Mouse (Mus musculus): ENCODE measurements at regions not wholly inside any gene's neighbourhood (a gene's known extent, or its start where the extent isn't known, plus 50 kb on each side); places are given as distances from the start of the nearest gene placed in this dataset.

DNA sequence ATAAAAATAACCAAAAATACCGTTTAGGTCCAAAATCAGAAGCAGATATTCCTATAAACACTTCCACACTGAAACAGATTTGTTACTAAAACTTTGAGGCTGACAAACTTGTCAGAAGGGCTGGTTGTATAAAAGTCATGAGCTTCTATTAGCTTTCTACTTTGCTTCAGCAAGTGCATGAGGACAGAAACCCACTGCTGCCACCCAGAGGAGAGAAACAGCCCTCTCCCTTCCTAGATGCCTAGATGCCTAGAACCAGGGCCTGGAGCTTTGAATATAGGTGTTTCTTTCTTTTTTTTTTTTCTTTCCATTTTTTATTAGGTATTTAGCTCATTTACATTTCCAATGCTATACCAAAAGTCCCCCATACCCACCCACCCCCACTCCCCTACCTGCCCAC, 406.9 kb upstream of the Gpc5 start:
- no peaks in the 10 kb centered on the region for H3K9me3 ChIP-seq
- H3K4me1 ChIP-seq: no peaks in the 10 kb centered on the region
- H3K4me3 ChIP-seq: no peak overlapping the region
- no peaks in the 10 kb centered on the region for H3K27me3 ChIP-seq
- no peaks in the 10 kb centered on the region for H3K36me3 ChIP-seq
- WGBS: 50% methylated on average over 1 of the region's 1 CpGs
- H3K27ac ChIP-seq: no peak overlapping the region
- no peak overlapping the region for H3K4me2 ChIP-seq
- ATAC-seq (ENCODE audit: borderline replicate concordance, extremely low read depth, low FRiP score, low TSS enrichment): no peak
- H3K9ac ChIP-seq: no peak overlapping the region

DNA sequence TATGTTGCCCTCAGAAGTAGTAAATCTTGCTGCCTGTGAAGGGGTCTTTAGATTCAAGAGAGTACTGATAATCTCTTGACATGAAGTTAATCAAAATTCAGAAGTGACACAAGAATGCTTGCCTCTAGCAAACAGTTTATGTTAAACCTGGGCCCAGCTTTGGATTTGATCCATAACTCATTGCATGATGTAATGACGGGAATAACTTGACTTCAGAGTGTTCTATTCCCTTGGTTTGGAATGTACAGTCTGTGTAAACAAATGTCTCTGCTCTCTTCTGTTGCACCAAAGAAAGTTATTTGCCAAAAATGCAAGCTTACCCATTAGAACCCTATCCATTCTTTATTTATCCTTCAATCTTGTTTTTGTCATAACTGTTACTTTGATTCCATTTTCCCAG, 397.1 kb upstream of the Gpc5 start:
- 18% methylated on average over 1 of the region's 1 CpGs for WGBS
- no peak overlapping the region for H3K9ac ChIP-seq
- H3K4me1 ChIP-seq: 0 out of 2 replicates have a peak, but pooled peaks cover 6% of the 10 kb centered on the region
- no peak overlapping the region for H3K4me2 ChIP-seq
- no peaks in the 10 kb centered on the region for H3K9me3 ChIP-seq
- H3K27ac ChIP-seq: no peak overlapping the region
- 0 out of 2 replicates have a peak, but pooled peaks have one; percentile 52 for ATAC-seq (ENCODE audit: borderline replicate concordance, extremely low read depth, low FRiP score, low TSS enrichment)
- H3K4me3 ChIP-seq: no peak overlapping the region
- no peaks in the 10 kb centered on the region for H3K36me3 ChIP-seq
- no peaks in the 10 kb centered on the region for H3K27me3 ChIP-seq

DNA sequence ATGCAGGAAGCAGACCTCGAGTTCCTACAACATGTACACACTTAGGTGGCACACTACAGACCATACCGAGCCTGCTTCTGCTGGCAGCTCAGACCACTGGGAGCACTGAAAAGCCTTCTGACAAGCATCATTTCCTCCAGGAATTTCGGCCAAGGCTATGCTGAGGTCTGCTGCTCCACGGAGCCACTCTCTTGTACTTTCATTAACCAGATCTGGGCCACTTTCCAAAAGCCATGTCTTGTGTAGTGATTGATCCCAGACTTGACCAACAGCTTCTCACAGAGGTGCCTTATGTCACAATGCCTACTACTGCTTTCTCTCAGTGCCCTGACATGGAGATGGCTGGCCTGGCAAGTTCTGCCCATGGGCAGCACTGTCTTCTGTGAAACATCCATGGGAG, 394.5 kb upstream of the Gpc5 start:
- H3K4me2 ChIP-seq: no peak overlapping the region
- 0 out of 2 replicates have a peak, but pooled peaks cover 6% of the 10 kb centered on the region for H3K4me1 ChIP-seq
- H3K9ac ChIP-seq: no peak overlapping the region
- no peak; the same call in 1 of the 2 replicates for ATAC-seq (ENCODE audit: borderline replicate concordance, extremely low read depth, low FRiP score, low TSS enrichment)
- no peaks in the 10 kb centered on the region for H3K36me3 ChIP-seq
- no peaks in the 10 kb centered on the region for H3K9me3 ChIP-seq
- 53% methylated on average over 4 of the region's 4 CpGs for WGBS
- no peak overlapping the region for H3K4me3 ChIP-seq
- H3K27me3 ChIP-seq: no peaks in the 10 kb centered on the region
- no peak overlapping the region for H3K27ac ChIP-seq

DNA sequence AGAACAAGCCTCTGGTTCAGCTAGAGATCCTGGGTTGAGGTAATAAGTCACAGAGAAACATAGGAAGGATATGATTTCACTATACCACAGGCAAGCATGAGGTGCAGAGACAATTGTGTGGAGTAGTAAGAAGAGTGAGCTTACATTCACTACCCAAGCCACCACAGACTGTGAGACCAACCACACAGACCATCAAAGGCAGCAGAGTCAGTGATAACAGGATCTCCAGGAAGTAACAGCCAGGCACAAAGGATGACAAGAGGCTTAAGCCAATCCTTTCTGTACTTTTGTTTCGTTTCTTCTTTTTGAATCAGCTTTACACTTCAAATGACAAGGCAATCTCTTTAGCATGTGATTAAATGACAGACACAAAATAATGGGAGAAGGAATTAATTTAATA, 368.9 kb upstream of the Gpc5 start:
- H3K9ac ChIP-seq: no peak overlapping the region
- no peaks in the 10 kb centered on the region for H3K4me1 ChIP-seq
- no peaks in the 10 kb centered on the region for H3K27me3 ChIP-seq
- WGBS: 35% methylated on average over 1 of the region's 1 CpGs
- H3K27ac ChIP-seq: no peak overlapping the region
- ATAC-seq (ENCODE audit: borderline replicate concordance, extremely low read depth, low FRiP score, low TSS enrichment): no peak
- no peak overlapping the region for H3K4me3 ChIP-seq
- no peaks in the 10 kb centered on the region for H3K9me3 ChIP-seq
- H3K4me2 ChIP-seq: no peak overlapping the region
- no peaks in the 10 kb centered on the region for H3K36me3 ChIP-seq

DNA sequence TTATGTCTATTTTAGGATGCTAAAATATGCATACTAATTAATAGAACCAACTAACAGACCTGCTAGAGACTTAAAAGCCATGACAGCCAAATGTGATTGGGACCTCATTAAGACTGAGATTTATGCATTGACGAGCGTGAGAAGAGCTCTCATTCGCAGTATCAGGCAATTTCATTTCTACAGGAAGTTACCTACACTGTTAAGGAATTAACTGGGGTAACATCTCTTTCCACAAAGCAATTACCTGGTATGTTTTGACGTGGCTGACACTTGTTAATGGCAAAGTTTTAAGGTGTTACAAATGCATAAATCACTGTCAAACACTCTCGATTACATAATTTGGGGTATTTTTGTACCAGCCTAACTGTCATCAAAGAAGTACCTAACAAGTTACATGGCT, 324.7 kb upstream of the Gpc5 start:
- Histone ChIP-seq H3K9ac (no peak overlapping the region), H3K4me2 (no peak overlapping the region), H3K4me1 (no peaks in the 10 kb centered on the region), H3K27ac (no peak overlapping the region), H3K9me3 (no peaks in the 10 kb centered on the region), H3K4me3 (no peak overlapping the region), H3K36me3 (no peaks in the 10 kb centered on the region), H3K27me3 (no peaks in the 10 kb centered on the region)
- 76% methylated on average over 5 of the region's 5 CpGs for WGBS
- no peak for ATAC-seq (ENCODE audit: borderline replicate concordance, extremely low read depth, low FRiP score, low TSS enrichment)

DNA sequence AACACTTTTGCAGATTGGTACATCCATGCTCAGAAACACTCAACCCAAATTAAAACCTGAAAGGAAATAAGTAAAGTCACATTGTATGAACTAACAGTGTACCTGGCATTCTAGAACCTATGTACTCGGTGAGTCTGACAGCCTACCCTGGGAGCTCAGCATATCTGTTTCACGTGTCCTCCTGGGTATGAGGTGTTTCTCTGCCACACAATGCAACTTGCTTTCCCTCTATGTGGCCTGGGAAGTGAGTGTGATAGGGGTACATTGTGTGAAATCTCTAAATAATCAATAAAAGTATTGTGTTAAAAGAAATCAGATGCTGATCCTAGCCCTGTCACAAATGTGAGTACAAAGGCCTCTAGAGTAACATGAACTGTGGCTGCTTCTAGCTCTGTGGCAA, 315.3 kb upstream of the Gpc5 start:
- no peaks in the 10 kb centered on the region for H3K27me3 ChIP-seq
- no peak overlapping the region for H3K9ac ChIP-seq
- no peak overlapping the region for H3K4me3 ChIP-seq
- H3K4me1 ChIP-seq: no peaks in the 10 kb centered on the region
- no peak overlapping the region for H3K4me2 ChIP-seq
- WGBS: 63% methylated on average over 2 of the region's 2 CpGs
- no peaks in the 10 kb centered on the region for H3K9me3 ChIP-seq
- H3K36me3 ChIP-seq: no peaks in the 10 kb centered on the region
- no peak overlapping the region for H3K27ac ChIP-seq
- no peak for ATAC-seq (ENCODE audit: borderline replicate concordance, extremely low read depth, low FRiP score, low TSS enrichment)

DNA sequence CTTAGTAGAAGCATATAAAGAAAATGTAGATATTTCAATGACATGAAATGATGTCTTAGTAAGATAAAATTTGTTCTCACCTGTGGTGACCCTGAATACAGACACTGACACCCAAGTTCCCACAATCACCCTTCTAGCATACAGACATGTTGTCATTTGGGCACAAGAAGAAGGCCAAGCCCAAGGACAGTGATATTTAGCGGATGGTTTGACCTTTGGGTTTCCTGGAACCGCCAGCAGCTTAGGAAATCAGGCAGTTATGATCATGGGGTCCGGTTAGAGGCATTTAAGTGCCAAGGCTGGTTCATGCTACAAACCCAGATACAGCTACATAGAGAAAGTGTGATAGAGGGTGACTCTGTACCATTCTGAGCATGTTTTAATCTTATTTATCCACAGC, 310.2 kb upstream of the Gpc5 start:
- no peak for ATAC-seq (ENCODE audit: borderline replicate concordance, extremely low read depth, low FRiP score, low TSS enrichment)
- no peak overlapping the region for H3K27ac ChIP-seq
- no peaks in the 10 kb centered on the region for H3K27me3 ChIP-seq
- H3K4me1 ChIP-seq: no peaks in the 10 kb centered on the region
- no peaks in the 10 kb centered on the region for H3K9me3 ChIP-seq
- H3K4me2 ChIP-seq: no peak overlapping the region
- no peak overlapping the region for H3K4me3 ChIP-seq
- no peaks in the 10 kb centered on the region for H3K36me3 ChIP-seq
- WGBS: 80% methylated on average over 3 of the region's 3 CpGs
- no peak overlapping the region for H3K9ac ChIP-seq

DNA sequence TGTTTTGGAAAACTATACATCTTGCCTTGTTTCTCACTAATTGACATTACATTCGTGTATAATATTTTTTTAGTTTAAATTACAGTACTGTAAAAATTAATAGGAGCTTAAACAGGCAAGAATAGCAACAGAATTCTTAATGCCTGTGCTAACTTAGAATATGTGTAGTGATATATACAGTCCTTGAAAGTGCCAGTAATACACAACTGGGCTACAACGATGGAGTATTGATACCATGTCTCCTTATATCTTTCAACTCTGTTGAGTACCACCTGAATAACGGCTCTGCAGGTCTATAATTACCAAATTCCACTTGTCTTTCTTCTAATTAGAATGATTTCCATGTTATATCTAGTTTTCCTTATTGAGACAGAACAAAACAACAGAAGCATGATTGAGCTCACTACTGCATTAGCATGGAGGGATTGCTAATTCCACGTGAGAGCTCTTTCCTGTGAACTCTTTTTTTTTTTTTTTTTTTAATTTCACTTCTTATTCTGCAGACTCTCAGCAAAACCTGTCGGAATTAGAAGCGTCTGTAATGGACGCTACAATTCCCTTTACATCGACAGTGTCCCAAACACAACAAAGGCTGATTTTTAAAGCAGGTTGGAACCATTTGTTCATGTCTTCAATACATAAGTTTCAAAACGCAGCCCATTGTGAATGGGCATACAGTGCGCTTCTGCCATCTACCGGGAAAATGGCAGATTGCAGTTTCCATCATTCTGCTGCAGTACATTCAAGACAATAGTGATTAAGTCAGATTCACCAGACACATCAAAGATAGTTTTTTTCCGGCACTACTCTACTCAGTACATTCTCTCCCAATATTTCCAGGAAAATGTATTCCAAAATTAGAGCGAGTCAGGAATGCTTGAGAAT, 300.8 kb upstream of the Gpc5 start:
- Histone ChIP-seq H3K27ac (no peak overlapping the region), H3K9ac (no peak overlapping the region), H3K4me1 (no peaks in the 10 kb centered on the region), H3K9me3 (no peaks in the 10 kb centered on the region), H3K4me2 (no peak overlapping the region), H3K36me3 (no peaks in the 10 kb centered on the region), H3K27me3 (no peaks in the 10 kb centered on the region), H3K4me3 (no peak overlapping the region)
- 23% methylated on average over 13 of the region's 13 CpGs for WGBS
- peak; percentile 49; the same call in 1 of the 2 replicates for ATAC-seq (ENCODE audit: borderline replicate concordance, extremely low read depth, low FRiP score, low TSS enrichment)

DNA sequence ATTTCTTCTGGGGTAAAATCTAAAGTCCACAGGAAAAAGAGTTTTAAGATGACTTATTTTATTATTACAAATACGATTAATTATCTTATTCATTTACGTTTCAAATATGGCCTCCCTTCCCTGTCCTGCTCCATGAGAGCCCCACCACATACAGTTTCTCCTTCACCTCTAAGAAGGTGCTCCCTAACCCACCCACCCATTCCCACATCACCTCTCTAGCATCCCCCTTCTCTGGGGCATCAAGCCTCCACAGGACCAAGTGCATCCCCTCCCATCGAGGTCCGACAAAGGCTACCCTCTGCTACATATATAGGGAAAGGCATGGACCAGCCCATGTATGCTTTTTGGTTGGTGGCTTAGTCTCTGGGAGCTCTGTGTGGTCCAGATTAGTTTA, 300.2 kb upstream of the Gpc5 start:
- Histone ChIP-seq H3K4me2 (no peak overlapping the region), H3K27me3 (no peaks in the 10 kb centered on the region), H3K4me1 (no peaks in the 10 kb centered on the region), H3K9me3 (no peaks in the 10 kb centered on the region), H3K27ac (no peak overlapping the region), H3K4me3 (no peak overlapping the region), H3K9ac (no peak overlapping the region), H3K36me3 (no peaks in the 10 kb centered on the region)
- no peak for ATAC-seq (ENCODE audit: borderline replicate concordance, extremely low read depth, low FRiP score, low TSS enrichment)
- WGBS: 57% methylated on average over 4 of the region's 4 CpGs

DNA sequence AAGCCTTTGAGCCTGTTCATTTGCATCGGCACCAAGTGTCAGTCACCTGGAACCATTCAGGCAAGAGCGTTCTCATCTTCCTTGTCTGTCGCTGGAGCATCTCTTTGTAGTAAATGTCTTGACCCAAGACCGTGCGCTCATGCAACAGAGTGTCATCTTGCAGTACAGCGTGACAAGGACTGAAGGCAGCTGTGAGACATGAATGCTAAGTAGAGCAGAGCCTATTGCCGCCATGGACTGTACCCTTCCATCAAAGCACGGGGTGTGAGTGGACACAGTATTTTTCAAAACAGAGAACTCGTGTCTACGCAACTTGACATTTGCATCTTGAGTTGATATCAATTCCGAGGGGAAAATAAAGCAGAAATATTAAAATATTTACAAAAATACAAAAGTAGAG, 287.4 kb upstream of the Gpc5 start:
- Histone ChIP-seq H3K4me3 (no peak overlapping the region), H3K36me3 (no peaks in the 10 kb centered on the region), H3K4me2 (no peak overlapping the region), H3K9me3 (no peaks in the 10 kb centered on the region), H3K9ac (no peak overlapping the region), H3K4me1 (no peaks in the 10 kb centered on the region), H3K27ac (no peak overlapping the region), H3K27me3 (no peaks in the 10 kb centered on the region)
- WGBS: 54% methylated on average over 11 of the region's 11 CpGs
- no peak for ATAC-seq (ENCODE audit: borderline replicate concordance, extremely low read depth, low FRiP score, low TSS enrichment)

DNA sequence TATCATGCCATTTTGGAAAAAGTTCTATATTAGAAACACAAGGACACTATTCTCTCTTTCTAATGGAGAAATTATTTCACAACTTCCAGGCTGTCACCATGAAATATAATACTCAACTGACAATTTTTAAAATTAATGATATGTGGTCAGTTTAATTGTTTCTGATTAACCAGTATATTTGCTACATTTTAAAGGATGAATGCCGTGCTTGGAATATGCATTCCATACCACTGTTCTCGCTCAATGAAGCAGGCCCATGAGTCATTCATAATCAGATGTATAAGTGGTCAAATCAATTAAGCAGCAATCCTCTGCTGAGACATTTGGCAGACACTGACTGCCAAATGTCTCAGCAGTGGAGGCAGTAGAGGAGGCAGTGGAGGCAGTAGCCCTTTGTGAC, 283.4 kb upstream of the Gpc5 start:
- Histone ChIP-seq H3K9ac (no peak overlapping the region), H3K9me3 (no peaks in the 10 kb centered on the region), H3K4me2 (no peak overlapping the region), H3K36me3 (no peaks in the 10 kb centered on the region), H3K4me3 (no peak overlapping the region), H3K27ac (no peak overlapping the region), H3K4me1 (no peaks in the 10 kb centered on the region), H3K27me3 (no peaks in the 10 kb centered on the region)
- WGBS: 76% methylated on average over 2 of the region's 2 CpGs
- ATAC-seq (ENCODE audit: borderline replicate concordance, extremely low read depth, low FRiP score, low TSS enrichment): no peak

DNA sequence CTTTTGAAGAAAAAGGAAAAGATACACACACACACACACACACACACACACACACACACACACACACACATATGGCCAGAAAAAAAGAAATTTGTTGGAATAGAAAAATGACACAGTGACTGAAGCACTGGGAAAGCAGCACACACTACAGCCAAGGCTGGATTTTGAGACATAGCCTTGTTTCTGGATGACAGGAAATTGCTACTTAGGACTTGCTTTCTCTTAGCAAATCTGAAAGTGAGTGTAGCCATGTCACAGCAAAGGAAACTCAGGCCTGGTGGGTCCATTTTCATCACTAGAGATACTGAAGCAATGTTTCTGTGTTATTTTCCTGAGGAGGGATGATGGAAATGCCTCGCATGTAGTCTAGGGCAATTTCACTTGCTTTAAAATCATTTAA, 271.3 kb upstream of the Gpc5 start:
- ATAC-seq (ENCODE audit: borderline replicate concordance, extremely low read depth, low FRiP score, low TSS enrichment): no peak
- 14% methylated on average over 1 of the region's 1 CpGs for WGBS
- H3K4me3 ChIP-seq: no peak overlapping the region

More for the DNA sequence above, 271.3 kb upstream of the Gpc5 start:
- H3K27me3 ChIP-seq: no peaks in the 10 kb centered on the region
- no peaks in the 10 kb centered on the region for H3K36me3 ChIP-seq
- H3K9me3 ChIP-seq: no peaks in the 10 kb centered on the region
- H3K9ac ChIP-seq: no peak overlapping the region
- no peak overlapping the region for H3K27ac ChIP-seq
- H3K4me1 ChIP-seq: peaks cover 5% of the 10 kb centered on the region; the same call in 1 of the 2 replicates
- no peak overlapping the region for H3K4me2 ChIP-seq
